Mouse (Mus musculus): Measurements from ENCODE around the gene Gm10985. TPM values are rescaled to one million over a fixed set of nuclear protein-coding genes. Genes with fewer than 3 reads are reported as not detected.

Gene Gm10985
- total RNA-seq, 1 experiment from 2014 or later, result not detected

Other genes starting within 250 kb of the Gm10985 start
- not detected in 2 replicates for gene Frem2, start 187.7 kb upstream of the Gm10985 start, total RNA-seq (2017)
- 45.4 and 56.8 TPM in 2 replicates for gene Ufm1, start 18.7 kb downstream of the Gm10985 start, total RNA-seq (2017)